Mouse (Mus musculus): ENCODE results near the gene Olfr780.
"Not testable (repeated sequence)": the region's sequence is repeated elsewhere in the genome, so short reads cannot be mapped to it uniquely, and the experiment has no call there.

Gene Olfr780

DNA sequence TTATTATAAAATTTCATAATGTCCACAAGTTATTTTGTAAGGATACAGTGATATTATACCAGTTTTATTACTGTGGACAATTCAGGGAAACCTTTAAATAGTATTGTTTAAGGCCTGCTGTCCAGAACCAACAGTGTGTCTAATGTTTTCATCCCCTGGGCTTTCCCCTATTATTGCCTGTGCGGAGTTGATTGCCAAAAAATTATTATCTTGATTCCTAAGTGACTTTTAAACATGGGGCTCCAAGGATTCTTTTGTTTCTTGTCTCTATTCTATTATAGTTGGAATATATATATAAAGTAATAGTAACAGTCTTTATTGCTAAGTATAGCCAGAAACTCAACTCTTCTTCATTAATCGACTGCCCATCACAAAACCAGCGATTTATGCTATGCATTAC, at the start of gene Olfr780:
Olfr780 (plus strand) TSS at position 301 of the 400 bp plus-strand sequence.
- DNase-seq, result no peak

DNA sequence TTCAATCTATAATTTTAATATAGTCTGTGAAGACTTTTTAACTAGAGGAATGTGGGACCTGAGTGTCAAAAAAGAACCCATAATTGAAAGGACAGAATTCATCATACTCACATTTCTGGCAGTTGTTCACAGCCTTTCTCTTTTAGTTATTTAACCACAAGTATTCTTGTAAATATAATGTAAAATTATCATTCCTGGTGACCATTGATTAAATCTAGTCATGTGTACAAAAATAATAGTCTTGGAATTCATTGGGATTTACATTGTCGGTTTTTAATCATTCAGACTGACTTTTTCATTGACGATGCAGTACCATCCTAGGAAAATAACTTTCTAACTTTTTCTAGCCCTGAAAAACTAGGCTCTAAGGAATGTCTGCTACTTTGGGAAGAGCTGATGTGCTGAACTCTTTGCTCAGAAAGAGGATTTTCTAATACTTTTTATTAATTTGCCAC, 46.8 kb upstream of the Olfr780 start, which contains the start of gene Olfr777:
Olfr777 (minus strand) TSS at position 405 of the 455 bp plus-strand sequence.
- DNase-seq, result no peak

DNA sequence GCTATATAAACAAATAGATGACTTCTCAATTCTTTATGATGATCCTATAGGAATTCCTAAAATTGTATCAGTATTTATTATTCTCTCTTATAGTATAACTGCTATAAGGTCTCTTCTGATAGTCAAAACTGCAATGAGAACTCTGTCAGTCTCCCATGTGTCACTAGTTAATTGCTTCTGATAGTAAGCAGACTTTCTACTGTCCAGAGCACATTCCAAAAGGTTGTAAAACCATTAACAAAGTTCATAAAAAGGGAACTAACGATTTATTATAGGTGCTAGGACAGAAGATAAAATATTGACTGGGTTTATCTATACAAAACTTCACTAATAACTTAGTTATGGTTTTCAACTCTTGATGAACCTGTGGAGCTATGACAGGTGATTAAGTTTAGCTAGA, 4.9 kb upstream of the Olfr780 start:
- not testable (repeated sequence) for DNase-seq

DNA sequence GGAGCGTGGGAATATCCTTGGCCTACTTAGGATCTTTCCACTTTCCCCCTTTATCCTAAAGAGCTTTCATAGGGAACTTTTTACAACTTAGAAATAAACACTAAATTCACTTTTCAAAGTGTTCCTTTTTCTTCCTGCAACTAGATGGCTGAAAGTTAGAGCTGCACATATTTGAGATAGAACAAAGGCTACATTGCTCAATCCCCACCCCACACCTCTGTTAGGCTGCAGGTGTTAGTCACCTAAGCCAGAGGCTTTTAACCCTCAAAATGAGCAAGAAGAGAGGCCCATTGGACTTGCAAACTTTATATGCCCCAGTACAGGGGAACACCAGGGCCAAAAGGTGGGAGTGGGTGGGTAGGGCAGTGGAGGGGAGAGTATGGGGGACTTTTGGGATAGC, 4.4 kb upstream of the Olfr780 start:
- not testable (repeated sequence) for DNase-seq

DNA sequence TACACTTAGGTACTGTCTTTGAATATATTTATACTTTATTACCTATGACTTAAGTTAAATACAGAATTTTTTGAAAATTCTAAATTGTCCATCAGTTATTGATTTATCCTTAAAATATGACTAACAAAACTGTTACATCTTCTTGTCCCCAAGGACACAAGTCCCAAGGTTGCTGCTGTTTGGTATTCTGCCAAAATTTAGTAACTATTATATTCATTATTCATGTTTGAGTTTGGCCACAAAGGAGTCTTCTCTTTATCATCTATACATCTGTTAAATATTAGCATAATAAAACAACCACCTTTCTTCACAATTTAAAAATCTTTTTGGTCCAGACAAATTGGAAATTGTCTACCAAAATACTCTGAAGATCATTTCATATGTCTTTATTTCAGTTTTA, 10.6 kb downstream of the Olfr780 start, which contains the start of gene Olfr781:
Olfr781 (plus strand) TSS at position 301 of the 400 bp plus-strand sequence.
- no peak for DNase-seq

DNA sequence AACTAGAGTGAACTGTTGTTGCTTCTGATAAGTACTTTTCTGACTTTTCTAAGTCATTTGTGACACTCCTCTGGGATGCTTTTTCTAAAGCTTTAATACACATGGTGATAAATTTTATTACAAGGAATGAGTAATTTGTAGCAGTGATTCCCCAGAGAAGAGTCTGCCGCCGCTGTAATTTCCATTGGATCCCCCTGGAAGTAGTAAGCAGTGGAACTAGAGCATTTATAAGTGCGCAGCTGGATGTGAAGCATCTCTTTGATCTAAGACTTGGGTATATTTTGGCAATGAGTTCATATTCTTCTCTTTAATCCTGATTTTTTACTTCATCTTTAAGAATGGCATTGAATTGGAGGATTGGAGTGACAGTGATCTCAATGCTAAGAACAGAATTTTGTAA, 30.6 kb downstream of the Olfr780 start, which contains the start of gene Olfr782:
Olfr782 (plus strand) TSS at position 301 of the 400 bp plus-strand sequence.
- DNase-seq, result no peak

DNA sequence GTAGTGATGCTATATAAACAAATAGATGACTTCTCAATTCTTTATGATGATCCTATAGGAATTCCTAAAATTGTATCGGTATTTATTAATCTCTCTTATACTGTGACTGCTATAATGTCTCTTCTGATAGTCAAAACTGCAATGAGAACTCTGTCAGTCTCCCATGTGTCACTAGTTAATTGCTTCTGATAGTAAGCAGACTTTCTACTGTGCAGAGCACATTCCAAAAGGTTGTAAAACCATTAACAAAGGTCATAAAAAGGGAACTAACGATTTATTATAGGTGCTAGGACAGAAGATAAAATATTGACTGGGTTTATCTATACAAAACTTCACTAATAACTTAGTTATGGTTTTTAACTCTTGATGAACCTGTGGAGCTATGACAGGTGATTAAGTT, 34.6 kb downstream of the Olfr780 start:
- not testable (repeated sequence) for DNase-seq

DNA sequence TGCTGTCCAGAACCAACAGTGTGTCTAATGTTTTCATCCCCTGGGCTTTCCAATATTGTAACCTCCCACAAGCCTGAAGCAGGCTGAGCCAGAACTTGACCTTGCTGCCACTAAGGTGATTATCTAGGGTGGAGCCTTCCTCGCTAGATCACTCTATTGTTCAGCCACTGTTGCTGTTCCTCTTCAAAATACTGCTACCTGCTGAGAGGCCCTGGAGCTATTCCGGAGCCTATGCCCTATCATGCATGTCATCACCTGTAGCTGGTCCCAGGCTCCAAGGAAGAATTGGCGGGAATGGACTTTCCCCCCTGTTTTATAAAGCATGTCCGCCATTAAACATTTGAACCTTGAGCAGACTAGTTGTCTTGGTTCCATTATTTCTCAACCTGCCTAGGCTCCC, 38.6 kb downstream of the Olfr780 start:
- not testable (repeated sequence) for DNase-seq

DNA sequence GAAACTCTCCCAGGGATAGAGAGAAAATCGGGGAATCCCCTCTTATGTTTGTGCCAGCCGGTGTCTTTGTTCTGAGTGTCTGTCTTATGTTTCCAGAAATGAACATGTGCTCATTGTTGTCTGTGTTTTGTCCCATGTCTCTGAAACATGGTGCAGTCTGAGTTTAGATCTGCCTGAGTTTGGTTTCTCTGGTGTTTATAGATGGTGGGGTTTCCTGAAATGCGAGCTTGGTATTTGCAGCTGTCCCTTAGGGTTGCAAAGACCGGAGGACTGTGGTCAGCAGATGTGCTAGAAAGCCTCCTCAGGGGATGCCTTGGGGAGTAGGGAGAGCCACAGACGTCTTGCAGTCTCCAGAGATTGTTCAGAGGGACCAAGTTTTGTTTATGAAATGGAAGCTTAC, 39.4 kb downstream of the Olfr780 start:
- DNase-seq, result no peak
